Mouse (Mus musculus) forebrain, embryonic 11.5 days (tissue): ENCODE measurements at regions not wholly inside any gene's neighbourhood (a gene's known extent, or its start where the extent isn't known, plus 50 kb on each side); places are given as distances from the start of the nearest gene placed in this dataset.

Experiments used
- ATAC-seq: fragments of 200-750 bp; cut with Nextera tagmentation; replicated peaks from 2 replicates; pipeline ENCODE4 v1.8.0; 2017; ENCODE audit warnings: moderate TSS enrichment; ENCODE audit not compliant: low FRiP score
- DNase-seq: peaks from one replicate; pipeline ENCODE4 v3.0.0-alpha.2; 2017; ENCODE audit warnings: low spot score
- H3K27ac ChIP-seq: fragments of 300-500 bp; sonication (generic); 2 replicates; pipeline ENCODE4 v1.5.1; 2014; ENCODE audit warnings: low read depth, low read length
- H3K27me3 ChIP-seq: fragments of 300-500 bp; sonication (generic); 2 replicates; pipeline ENCODE4 v1.6.1; 2014; ENCODE audit warnings: mild to moderate bottlenecking, low read length, mixed read lengths; ENCODE audit not compliant: control insufficient read depth, insufficient read depth
- H3K36me3 ChIP-seq: fragments of 300-500 bp; sonication (generic); 2 replicates; pipeline ENCODE4 v1.6.1; 2014; ENCODE audit warnings: mild to moderate bottlenecking, low read length, moderate library complexity, mixed read lengths; ENCODE audit not compliant: control insufficient read depth, insufficient read depth
- H3K4me1 ChIP-seq: fragments of 300-500 bp; sonication (generic); replicated peaks from 2 replicates; pipeline ENCODE4 v1.6.1; 2014; ENCODE audit warnings: low read length, mixed read lengths; ENCODE audit not compliant: control insufficient read depth, insufficient read depth
- H3K4me2 ChIP-seq: fragments of 300-500 bp; sonication (generic); 2 replicates; pipeline ENCODE4 v1.6.1; 2014; ENCODE audit warnings: low read depth, mild to moderate bottlenecking, low read length, moderate library complexity, mixed read lengths; ENCODE audit not compliant: severe bottlenecking
- H3K4me3 ChIP-seq: fragments of 300-500 bp; sonication (generic); 2 replicates; pipeline ENCODE4 v1.5.1; 2014; ENCODE audit warnings: low read depth, low read length
- H3K9ac ChIP-seq: fragments of 300-500 bp; sonication (generic); 2 replicates; pipeline ENCODE4 v1.6.1; 2014; ENCODE audit warnings: low read length
- H3K9me3 ChIP-seq: fragments of 300-500 bp; sonication (generic); 2 replicates; pipeline ENCODE4 v1.6.1; 2016; ENCODE audit warnings: low read length, mixed read lengths; ENCODE audit not compliant: control insufficient read depth
- WGBS: fragments of 180-500 bp; shearing (Covaris S2); extraction: QIAGEN DNeasy Blood & Tissue Kit; methylation state at CpG from one replicate; pipeline ENCODE4 v1.1.7; 2014; 5-methylcytosine and 5-hydroxymethylcytosine counted together

GRCm38 (mm10) chr6:59489001-59489575 lies 63.0 kb upstream of the Gprin3 start:
- Histone ChIP-seq H3K9ac (no peak overlapping the region), H3K27ac (no peak overlapping the region), H3K4me3 (no peak overlapping the region), H3K27me3 (no peaks in the 10 kb centered on the region), H3K9me3 (no peaks in the 10 kb centered on the region), H3K4me1 (no peaks in the 10 kb centered on the region), H3K36me3 (no peaks in the 10 kb centered on the region), H3K4me2 (no peak overlapping the region)
- ATAC-seq (no peak), DNase-seq (no peak)
- WGBS = 84% methylated on average over 3 of the region's 3 CpGs

- ATAC-seq (no peak), DNase-seq (no peak)
- H3K27me3 ChIP-seq = no peaks in the 10 kb centered on the region
- H3K27ac ChIP-seq = no peak overlapping the region
- no peaks in the 10 kb centered on the region for H3K36me3 ChIP-seq
- 80% methylated on average over 1 of the region's 1 CpGs for WGBS
- no peaks in the 10 kb centered on the region for H3K4me1 ChIP-seq
- H3K9ac ChIP-seq = no peak overlapping the region
- no peaks in the 10 kb centered on the region for H3K9me3 ChIP-seq
- H3K4me2 ChIP-seq = no peak overlapping the region
- H3K4me3 ChIP-seq = no peak overlapping the region
These were observed 62.3 kb upstream of the Gprin3 start for GRCm38 (mm10) chr6:59488386-59488785.

- H3K4me1 ChIP-seq = no peaks in the 10 kb centered on the region
- no peaks in the 10 kb centered on the region for H3K36me3 ChIP-seq
- ATAC-seq (no peak), DNase-seq (no peak)
- H3K9me3 ChIP-seq = no peaks in the 10 kb centered on the region
- H3K27me3 ChIP-seq = no peaks in the 10 kb centered on the region
- H3K27ac ChIP-seq = no peak overlapping the region
- no peak overlapping the region for H3K9ac ChIP-seq
- no peak overlapping the region for H3K4me2 ChIP-seq
- no peak overlapping the region for H3K4me3 ChIP-seq
- 94% methylated on average over 3 of the region's 3 CpGs for WGBS
These were observed 57.9 kb upstream of the Gprin3 start for GRCm38 (mm10) chr6:59484004-59484403.

GRCm38 (mm10) chr6:59483587-59483986 lies 57.5 kb upstream of the Gprin3 start:
- H3K4me3 ChIP-seq = no peak overlapping the region
- H3K27me3 ChIP-seq = no peaks in the 10 kb centered on the region
- H3K9ac ChIP-seq = no peak overlapping the region
- no peaks in the 10 kb centered on the region for H3K9me3 ChIP-seq
- no peak overlapping the region for H3K4me2 ChIP-seq
- DNase-seq (no peak), ATAC-seq (peak; percentile 89)
- 17% methylated on average over 3 of the region's 3 CpGs for WGBS
- no peaks in the 10 kb centered on the region for H3K36me3 ChIP-seq
- H3K27ac ChIP-seq = no peak overlapping the region
- H3K4me1 ChIP-seq = no peaks in the 10 kb centered on the region
